Mouse (Mus musculus): ENCODE measurements at regions not wholly inside any gene's neighbourhood (a gene's known extent, or its start where the extent isn't known, plus 50 kb on each side); places are given as distances from the start of the nearest gene placed in this dataset.

DNA sequence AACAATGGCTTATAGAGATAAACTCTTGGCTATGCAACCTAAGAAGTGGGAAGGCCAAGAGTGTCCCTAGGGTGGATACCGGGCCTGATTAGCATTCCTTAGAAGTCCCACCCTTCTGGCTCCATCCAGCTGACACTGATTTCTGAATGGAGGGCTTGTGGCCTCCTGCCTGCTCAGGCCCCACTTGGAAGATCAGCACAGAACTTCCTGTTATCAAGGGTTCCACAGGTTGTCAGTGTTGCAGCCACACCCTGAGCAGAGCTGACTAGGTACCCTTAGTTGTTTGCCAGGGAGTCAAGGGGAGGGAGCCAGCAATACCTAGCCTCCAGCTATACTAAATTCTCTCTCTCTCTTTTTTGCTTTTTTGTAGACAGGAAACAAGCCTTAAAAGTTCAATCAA, 164.1 kb upstream of the Olig3 start:
- DNase-seq (ENCODE audit: extremely low read depth, insufficient read length, low spot score), result no peak

DNA sequence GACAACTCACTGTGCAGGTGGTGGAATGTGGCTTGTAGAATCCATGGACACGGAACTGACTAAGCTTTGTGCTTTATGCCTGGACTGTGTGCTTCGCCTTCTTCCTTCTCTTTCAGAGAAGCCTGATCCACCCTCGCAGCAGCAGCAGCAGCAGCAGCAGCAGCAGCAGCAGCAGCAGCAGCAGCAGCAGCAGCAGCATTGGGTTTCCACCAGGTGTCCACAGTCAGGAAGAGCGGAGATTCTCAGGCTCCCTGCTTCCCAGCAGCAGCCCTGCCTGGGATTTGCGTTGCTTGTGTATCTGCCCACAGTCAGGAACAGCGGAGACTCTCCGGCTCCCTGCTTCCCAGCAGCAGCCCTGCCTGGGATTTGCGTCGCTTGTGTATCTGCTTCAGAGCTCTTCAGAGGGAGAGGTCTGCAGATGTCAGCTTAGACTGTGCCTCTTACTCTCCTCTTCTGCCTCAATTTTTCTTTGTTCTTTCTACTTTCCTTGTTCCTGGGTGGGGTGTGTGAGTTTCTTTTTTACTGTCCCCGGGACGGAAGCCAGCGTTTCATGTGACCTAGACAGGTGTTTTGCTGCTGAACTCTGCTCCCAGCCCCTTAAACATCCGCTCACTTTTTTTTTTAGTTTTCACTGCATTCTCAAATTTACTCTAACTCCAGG, 168.1 kb upstream of the Olig3 start:
- DNase-seq (ENCODE audit: extremely low read depth, insufficient read length, low spot score), result no peak

DNA sequence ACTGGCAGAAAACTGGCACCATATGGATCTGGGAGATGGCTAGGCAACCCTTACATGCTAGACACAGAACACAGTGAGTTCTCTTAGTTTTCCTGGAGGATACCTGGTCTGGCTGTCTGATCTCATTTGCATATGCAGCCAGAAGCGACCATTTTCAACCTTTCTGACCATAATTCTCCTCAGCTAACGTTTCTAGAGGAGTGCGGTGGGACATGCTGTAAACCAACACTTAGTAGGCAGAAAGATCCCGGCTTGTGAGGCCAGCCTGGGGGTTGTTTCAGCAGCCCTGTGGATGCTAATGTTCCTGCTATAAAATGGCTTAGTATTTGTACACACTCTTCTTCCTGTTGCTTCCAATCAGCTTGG, 168.6 kb upstream of the Olig3 start:
- DNase-seq (ENCODE audit: extremely low read depth, insufficient read length, low spot score), result no peak

DNA sequence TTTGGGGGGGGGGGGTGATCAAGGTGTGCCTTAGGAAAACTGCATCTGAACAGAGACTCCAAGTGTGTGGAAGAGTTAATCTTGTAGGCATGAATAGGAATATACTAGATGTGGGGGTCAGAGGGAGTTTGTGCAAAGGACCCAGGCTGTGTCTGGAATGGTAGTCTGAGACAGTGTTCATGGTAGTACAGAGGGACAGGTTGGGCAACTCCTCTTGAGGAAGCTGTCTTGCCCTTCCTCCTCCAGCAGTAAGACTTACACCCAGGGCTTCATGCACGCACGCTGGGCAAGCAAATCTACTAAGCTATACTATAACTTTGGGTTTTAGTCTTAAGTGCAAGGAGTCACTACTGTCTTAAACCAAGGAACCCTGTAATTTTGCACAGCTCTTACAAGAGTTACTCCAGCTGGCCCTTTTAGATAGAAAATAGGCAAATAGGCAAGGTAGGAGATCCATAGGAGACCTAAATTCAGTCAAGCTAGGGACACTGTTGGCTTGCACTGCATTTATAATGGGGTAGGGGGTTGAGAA, 169.2 kb upstream of the Olig3 start:
- no peak for DNase-seq (ENCODE audit: extremely low read depth, insufficient read length, low spot score)

DNA sequence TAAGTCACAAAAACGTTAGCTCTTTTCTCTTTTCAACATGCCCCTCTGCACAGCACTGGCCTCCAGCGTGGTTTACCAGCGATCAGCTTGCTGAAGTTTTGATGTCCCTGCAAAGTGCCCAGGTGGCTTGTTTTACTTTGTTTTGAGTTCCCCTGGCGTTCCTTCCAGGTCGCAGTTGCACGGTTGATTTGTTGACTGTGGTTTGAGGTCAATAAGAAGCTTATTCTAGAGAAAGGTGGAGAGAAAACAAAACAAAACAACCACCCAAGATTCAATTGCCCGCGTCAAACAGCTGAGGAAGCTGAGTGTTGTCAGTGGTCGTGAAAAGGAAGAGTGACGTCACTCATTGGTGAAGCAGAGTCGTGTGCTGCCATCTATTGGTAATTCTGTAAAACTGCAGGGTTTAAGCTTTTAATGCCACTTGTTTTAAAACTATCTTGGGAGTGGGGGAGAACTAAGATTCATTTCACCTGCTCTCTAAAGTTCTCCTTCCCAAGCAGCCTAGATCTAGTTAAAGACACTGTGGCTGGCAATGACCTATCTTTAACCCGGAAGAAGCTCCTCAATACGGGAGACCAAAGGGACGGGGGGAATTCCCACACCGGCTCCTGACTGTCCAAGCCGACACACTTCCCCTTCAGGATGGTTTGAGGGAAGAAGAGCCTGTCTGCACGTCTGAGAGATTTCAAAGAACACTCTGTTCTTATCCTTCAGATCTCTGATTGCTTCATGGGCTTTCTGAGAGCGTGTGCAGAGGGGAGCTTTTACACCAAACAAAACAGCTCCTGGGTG, 170.3 kb upstream of the Olig3 start:
- DNase-seq (ENCODE audit: extremely low read depth, insufficient read length, low spot score), result peak; percentile 36

DNA sequence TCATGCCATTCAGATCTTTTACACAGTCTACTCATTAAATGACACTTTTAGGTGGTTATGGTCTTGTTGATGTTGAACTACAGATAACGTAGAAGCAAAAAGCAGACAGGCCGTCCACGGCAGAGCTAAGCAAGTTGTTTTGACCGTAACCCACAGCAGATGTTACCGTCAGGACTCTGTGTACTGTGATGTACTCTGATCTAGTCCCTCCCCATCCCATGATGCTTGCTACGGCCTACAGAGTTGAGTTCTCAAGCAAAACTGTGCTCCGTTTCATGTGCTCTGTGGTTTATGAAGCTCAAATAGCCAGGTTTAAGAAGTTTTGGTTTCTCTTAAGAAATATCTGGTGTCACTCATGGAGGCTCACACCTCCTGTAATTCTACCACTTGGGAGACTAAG, 169.4 kb upstream of the Tnfaip3 start:
- DNase-seq (ENCODE audit: extremely low read depth, insufficient read length, low spot score), result no peak

DNA sequence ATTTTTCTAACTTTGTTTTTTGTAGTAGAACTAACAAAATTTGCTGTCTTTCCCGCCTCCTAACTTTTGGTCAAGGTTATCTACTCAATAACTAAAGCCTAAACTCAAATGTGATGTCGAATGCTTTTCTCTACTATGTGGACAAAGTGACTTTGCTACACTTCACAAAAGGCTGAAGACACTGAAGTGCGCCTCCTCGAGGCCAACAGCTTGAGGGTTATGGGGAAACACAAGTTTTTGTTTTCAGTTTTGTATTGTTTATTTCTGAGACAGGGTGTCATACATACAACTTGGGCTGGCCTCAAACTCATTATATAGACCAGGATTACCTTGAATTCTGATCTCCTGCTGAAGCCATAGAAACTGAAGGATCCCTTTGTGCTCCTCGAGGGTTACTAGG, 162.4 kb upstream of the Tnfaip3 start:
- no peak for DNase-seq (ENCODE audit: extremely low read depth, insufficient read length, low spot score)

DNA sequence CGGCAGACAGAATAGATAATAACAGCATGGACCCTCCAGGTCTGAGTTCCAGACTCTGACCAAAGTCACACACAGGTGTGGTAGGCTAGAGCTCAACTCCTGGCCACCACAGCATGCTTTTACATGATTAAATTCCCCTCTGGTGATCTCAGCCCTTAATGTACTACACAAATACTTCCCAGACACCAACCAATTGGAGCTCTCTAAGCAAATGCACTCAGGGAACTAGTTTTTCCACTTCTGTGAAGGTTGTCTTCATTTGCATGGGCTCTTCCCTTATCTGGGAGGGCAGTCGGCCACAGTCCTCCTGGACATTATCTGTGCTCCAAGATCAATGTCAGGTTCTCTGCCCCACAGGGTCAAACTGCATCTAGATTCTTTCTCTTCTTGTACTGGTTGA, 162.0 kb upstream of the Tnfaip3 start:
- no peak for DNase-seq (ENCODE audit: extremely low read depth, insufficient read length, low spot score)

DNA sequence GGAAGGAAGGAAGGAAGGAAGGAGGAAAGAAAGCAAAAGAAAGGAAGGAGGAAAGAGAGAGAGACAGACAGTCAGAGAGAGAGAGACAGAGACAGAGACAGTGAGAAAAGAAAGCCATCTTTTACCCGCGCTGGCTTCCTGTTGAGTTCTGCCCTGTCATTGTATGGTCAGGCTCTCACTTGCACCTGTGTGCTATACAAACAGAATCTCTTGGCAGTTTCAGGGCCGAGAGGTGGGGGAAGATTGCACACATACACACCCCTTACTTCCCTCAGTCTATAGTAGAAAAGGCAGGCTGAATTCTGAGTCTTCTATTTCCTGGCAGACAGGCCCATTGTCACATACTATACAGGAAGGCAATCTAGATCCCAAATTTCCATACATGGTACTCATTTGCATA, 160.8 kb upstream of the Tnfaip3 start:
- no peak for DNase-seq (ENCODE audit: extremely low read depth, insufficient read length, low spot score)

DNA sequence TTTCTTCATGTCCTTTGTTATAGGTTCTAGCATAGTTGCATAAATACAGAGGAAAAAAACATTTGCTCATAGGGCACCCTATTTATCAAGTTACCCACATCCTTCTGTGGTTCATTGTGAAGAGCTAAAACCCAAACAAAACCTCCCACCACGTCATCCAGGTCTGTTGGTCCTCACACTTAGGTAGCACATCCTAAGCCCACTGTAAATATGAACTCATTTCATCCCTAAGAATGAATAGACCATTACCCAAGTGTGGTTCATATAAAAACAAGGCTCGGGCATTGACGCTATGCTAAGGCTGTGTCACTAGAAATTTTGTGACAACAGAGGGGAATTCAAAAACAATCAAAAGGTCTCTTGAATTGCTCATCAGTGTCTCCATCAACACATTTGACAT, 156.4 kb upstream of the Tnfaip3 start:
- DNase-seq (ENCODE audit: extremely low read depth, insufficient read length, low spot score), result no peak

DNA sequence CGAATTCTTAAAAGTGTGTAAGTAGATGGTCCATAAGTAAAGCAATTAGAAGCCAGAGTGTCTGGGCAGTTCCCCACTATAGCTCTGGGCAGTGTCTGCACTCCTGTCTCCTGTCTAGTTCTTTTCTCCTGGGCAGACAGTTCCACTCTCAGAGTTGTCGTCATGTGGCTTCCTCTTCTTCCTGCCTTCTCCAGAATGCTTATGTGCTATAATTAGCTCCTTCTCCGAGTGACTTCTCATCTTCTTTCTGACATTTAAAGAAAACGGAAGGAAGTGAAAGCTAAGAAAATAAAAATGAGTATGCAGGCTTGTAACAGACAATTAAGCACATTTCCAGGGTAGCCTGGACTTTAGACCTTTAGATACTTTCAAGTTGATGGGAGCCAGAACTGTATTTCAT, 155.1 kb upstream of the Tnfaip3 start:
- DNase-seq (ENCODE audit: extremely low read depth, insufficient read length, low spot score), result no peak

DNA sequence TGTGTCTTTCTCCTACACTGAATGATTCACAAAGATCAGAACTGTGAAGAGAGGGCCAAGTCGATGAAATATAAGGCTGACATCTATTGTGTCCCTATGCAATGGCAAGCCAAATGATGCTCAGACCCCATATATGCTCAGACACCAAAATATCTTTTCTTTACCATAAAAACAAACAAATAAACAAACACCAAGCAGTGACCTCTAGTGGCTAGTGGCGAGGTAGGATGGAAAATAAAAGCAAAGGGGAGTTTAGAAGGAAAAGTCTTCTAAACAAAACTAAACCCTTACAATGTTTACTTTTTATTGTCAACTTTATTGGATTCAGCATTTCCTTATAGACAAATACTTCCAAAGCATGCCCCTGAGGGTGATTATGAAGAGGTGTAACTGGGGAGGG, 153.8 kb upstream of the Tnfaip3 start:
- no peak for DNase-seq (ENCODE audit: extremely low read depth, insufficient read length, low spot score)

DNA sequence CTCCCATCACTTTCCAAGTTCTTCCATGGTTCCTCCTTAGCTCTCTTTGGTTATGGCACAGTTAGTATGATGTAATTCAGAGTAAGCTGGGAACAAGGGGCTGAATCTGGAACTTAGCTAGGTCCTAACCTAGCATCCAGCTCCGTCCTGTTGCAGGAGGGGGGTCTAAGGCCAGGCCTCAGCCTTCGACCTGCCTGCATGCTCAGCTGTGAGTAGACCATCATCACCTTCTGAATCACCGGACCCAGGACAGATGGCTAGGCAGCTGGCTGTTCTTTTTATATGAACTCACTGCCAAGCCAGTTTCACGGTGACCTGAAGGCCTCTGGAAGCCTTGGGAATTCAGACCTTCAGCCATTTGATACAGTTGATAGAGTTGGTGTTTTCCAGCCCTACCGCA, 152.9 kb upstream of the Tnfaip3 start:
- no peak for DNase-seq (ENCODE audit: extremely low read depth, insufficient read length, low spot score)

DNA sequence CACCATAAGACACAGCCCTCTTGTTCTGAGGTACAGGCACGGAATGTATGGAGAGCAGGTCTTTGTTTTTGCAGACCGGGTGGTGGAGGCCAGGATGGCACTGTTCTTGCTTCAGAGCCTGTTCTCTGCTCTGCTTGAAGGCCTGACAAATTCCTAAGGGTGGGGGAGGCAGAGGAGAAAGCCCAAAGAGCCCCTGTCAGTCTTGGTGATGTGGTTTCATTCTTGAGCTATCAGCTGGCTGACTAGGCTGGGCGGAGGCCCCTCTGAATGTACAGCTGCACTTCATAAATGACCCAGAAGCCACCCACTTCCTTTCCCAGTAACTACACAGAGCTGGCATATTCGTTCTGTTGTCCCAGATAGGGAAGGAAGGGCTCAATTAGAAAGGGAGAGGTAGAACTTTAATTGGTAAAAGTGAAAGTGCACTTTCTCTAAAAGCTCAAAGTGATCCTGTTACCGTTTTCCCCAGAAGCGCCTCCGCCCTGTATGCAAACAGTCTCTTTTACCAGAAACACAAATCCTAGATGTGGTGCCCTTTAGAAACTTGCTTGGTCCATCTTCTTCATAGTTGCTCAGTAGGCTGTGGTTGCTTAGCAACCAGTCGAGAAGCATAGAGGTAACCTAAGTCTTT, 152.3 kb upstream of the Tnfaip3 start:
- DNase-seq (ENCODE audit: extremely low read depth, insufficient read length, low spot score), result peak; percentile 27

DNA sequence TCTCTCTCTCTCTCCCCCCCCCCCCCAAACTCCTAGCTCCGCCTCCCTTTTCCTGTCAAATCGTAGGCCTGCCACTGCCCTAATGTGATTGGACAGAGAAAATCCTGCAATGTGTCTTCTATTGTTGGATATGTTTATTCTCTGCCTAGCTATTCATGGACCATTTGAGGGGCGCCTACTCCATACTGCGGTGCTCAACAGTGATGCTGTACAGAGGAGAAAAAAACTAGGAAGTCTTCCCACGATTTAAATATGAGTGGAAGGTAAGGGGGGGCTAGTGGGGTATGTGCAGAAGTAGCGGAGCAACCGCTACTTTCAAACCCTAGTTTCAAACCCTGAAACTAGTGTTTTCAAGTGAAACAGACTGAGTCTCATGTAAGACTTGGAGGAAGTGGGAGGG, 151.6 kb upstream of the Tnfaip3 start:
- no peak for DNase-seq (ENCODE audit: extremely low read depth, insufficient read length, low spot score)

DNA sequence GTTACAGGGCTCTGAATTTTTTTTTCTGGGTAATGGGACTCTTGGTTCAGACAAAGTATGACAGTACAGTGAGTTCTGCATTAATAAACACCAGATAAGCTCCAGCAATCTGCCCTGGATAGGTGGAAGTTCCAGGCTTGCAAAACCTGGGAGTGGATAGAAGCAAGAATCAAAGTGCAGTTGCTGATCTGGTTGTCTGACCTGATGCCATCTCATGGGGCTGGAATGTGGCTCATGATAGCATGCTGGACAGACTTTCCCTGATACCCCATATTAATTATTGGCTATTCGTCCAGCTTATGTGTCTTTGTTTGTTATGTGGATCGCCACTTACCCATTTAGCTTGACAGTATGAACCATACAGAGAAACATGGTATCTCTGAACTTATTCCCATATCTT, 146.6 kb upstream of the Tnfaip3 start:
- no peak for DNase-seq (ENCODE audit: extremely low read depth, insufficient read length, low spot score)

DNA sequence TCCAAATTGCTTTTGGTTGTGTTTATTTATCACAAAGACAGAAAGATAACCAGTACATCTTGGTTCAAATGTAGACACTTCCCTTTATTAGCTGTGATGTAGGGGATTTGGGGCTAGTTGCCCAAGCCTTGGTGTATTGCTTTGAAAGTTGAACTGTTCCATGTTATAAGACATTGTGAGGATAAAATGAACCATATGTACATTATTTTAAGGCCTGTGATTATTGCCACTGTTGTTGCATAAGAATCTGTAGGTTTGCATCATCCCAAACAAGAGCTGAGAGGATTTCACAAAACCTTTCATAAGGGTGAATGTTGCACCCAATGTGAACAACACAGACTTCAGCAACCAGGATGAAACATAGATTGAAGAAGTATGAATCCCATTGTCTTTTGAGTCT, 145.7 kb upstream of the Tnfaip3 start:
- DNase-seq (ENCODE audit: extremely low read depth, insufficient read length, low spot score), result no peak

DNA sequence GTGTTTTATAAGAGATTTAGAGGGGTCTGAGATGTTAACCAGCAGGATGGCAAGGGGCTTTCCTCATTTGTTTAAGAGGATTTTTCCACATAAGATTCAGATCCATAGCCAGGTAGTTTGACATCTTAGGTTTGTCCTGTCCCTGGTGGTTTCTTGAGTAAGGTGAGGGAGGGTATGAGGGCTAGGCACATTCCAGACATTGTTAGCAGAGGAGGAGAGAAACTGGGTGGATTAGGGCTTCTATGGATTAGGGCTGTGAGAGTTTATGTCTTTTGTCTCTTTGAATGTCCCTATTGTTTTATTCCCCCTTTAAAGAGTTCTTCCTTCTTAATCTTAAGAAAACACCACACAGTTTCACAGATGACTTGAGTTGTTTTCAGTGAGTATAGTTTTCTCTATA, 138.6 kb upstream of the Tnfaip3 start:
- DNase-seq (ENCODE audit: extremely low read depth, insufficient read length, low spot score), result no peak

DNA sequence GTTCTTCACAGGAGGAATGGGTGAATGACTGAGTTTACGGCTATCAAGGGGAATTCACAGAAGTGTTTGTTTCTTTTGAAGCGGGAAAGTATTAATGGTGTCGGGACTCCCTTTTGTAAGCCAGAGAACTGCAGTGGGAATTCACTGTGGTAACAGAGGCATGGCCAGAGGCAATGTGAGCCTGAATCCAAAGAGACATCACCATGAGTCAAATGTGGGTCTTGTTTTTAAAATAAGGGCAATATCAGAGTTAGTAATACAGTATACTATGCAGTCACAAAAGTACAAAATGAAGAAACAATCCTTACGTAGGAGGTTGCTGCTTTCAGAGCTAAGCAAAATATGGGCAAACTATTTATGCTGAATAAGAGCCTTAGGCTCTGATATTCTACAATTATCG, 137.3 kb upstream of the Tnfaip3 start:
- no peak for DNase-seq (ENCODE audit: extremely low read depth, insufficient read length, low spot score)

DNA sequence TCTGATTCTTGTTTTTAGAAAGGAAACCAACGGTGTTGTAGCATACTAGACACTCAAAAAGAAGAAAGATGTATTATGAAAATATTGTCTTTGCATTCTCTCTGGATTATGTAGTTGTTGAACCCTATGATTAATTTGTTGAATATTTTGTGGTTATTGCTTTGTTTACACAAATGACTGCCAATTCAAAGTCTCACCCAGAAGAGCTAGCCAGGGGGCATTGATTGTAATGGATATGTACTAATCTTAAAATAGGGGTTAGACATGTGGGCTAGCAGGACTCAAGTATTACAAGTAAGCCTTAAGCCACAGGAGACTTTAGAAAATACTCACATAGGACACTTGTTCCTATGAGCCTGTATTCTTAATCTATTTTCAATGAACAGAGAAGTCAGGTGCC, 135.3 kb upstream of the Tnfaip3 start:
- DNase-seq (ENCODE audit: extremely low read depth, insufficient read length, low spot score), result peak; percentile 42

DNA sequence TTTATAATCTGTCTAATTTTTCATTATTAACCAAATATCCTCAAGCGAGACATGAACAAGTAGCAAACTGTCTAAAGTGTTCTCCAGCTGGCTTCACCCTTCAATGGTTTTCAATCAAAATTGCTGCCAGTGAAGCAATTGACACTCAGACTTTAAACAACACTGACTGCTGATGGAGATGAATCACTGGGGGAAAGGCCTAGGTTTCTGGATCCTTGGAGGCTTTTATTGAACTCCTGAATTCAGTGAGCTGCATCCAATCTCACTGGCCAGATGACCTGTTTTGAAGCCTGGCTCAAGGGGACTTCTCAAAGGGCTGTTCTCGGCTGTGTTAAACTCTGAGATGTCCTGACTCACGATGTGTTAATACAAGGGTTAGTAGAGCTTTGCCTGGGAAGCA, 134.5 kb upstream of the Tnfaip3 start:
- peak; percentile 37 for DNase-seq (ENCODE audit: extremely low read depth, insufficient read length, low spot score)
